Mouse (Mus musculus): ENCODE data around the gene Nfam1. TPM values are rescaled to one million over a fixed set of nuclear protein-coding genes. Genes with fewer than 3 reads are reported as not detected.

The Nfam1 gene
- total and polyA plus RNA-seq, 3 experiments: 7.4 to 10.5 TPM; not detected in 1

GRCm38 (mm10) chr15:82944479-82945195 lies 88.5 kb downstream of the Nfam1 start:
- no peaks in the 10 kb centered on the region; a peak in 1 of 4 replicates for H3K27me3 ChIP-seq (ENCODE audit: control insufficient read depth in 1 of 2, insufficient read depth in 2 of 2, low read length in 2 of 2)
- no peaks in the 10 kb centered on the region for H3K79me2 ChIP-seq (ENCODE audit: control insufficient read depth, insufficient read depth, low read length, poor library complexity)
- TF ChIP-seq NELFE (IDR thresholded peaks at IDR 0.05; ENCODE audit: low read depth, low read length): no peak
- no peak for TF ChIP-seq GABPA (IDR thresholded peaks at IDR 0.05; ENCODE audit: low read depth, low read length)
- TF ChIP-seq BHLHE40 (IDR thresholded peaks at IDR 0.05; ENCODE audit: borderline replicate concordance, low read depth, low read length): no peak
- no peak for TF ChIP-seq CHD2 (IDR thresholded peaks at IDR 0.05; ENCODE audit: low read length)
- no peak for TF ChIP-seq MEF2A (IDR thresholded peaks at IDR 0.05; ENCODE audit: extremely low read depth, insufficient replicate concordance, low read depth, low read length, poor library complexity, severe bottlenecking)
- TF ChIP-seq USF1 (IDR thresholded peaks at IDR 0.05; ENCODE audit: low read depth, low read length): no peak

More at GRCm38 (mm10) chr15:82944479-82945195, 88.5 kb downstream of the Nfam1 start:
- H3K4me1 ChIP-seq (ENCODE audit: control insufficient read depth in 1 of 2, insufficient read depth in 2 of 2, low read length in 2 of 2): no peaks in the 10 kb centered on the region
- DNase-seq (ENCODE audit: low read depth, low spot score): no peak
- H3K9me3 ChIP-seq (replicated peaks; ENCODE audit: insufficient read depth, low read length): no peaks in the 10 kb centered on the region
- no peak overlapping the region for H3K27ac ChIP-seq (ENCODE audit: control insufficient read depth, low read depth, low read length)
- no peak overlapping the region for H3K9ac ChIP-seq (ENCODE audit: control insufficient read depth, low read depth, low read length, poor library complexity, severe bottlenecking)
- H3K4me3 ChIP-seq (ENCODE audit: control insufficient read depth in 1 of 2, insufficient read depth in 1 of 2, low read depth in 2 of 2, low read length in 2 of 2): no peak overlapping the region
- H3K36me3 ChIP-seq (ENCODE audit: control insufficient read depth in 1 of 2, insufficient read depth in 2 of 2, low read length in 2 of 2): no peaks in the 10 kb centered on the region

Other genes with a start within 250 kb of the Nfam1 start
- gene Cyp2d26, start 239.0 kb downstream of the Nfam1 start, total RNA-seq (2012; rRNA removed): not detected in 2 replicates
- not detected for gene Cyp2d26, start 239.0 kb downstream of the Nfam1 start, polyA plus RNA-seq (2012; ENCODE audit: insufficient read depth in 1 of 2, insufficient read length in 2 of 2, low read depth in 1 of 2, low replicate concordance in 2 of 2, missing spikeins in 1 of 2)
- 84.9 and 91.8 TPM in 2 replicates for gene Tcf20, start 45.4 kb downstream of the Nfam1 start, total RNA-seq (2012; rRNA removed)
- gene Tcf20, start 45.4 kb downstream of the Nfam1 start, polyA plus RNA-seq (2012; ENCODE audit: insufficient read depth in 1 of 2, insufficient read length in 2 of 2, low read depth in 1 of 2, low replicate concordance in 2 of 2, missing spikeins in 1 of 2): 10 to 100 TPM; 34.7 to 92.0 TPM
- gene Serhl, start 56.2 kb upstream of the Nfam1 start, total RNA-seq (2012; rRNA removed): 19.5 and 19.6 TPM in 2 replicates
- gene Serhl, start 56.2 kb upstream of the Nfam1 start, polyA plus RNA-seq (2012; ENCODE audit: insufficient read depth in 1 of 2, insufficient read length in 2 of 2, low read depth in 1 of 2, low replicate concordance in 2 of 2, missing spikeins in 1 of 2): 10 to 100 TPM in 1 of 2 experiments, not detected in 1; 57.3 TPM
- gene Rrp7a, start 89.5 kb upstream of the Nfam1 start, total RNA-seq (2012; rRNA removed): 134 and 155 TPM in 2 replicates
- 100 to 1,000 TPM; 283 to 483 TPM for gene Rrp7a, start 89.5 kb upstream of the Nfam1 start, polyA plus RNA-seq (2012; ENCODE audit: insufficient read depth in 1 of 2, insufficient read length in 2 of 2, low read depth in 1 of 2, low replicate concordance in 2 of 2, missing spikeins in 1 of 2)
- 104 and 113 TPM in 2 replicates for gene Poldip3, start 116.1 kb upstream of the Nfam1 start, total RNA-seq (2012; rRNA removed)
- 100 to 1,000 TPM in 1 of 2 experiments, not detected in 1; 123 TPM for gene Poldip3, start 116.1 kb upstream of the Nfam1 start, polyA plus RNA-seq (2012; ENCODE audit: insufficient read depth in 1 of 2, insufficient read length in 2 of 2, low read depth in 1 of 2, low replicate concordance in 2 of 2, missing spikeins in 1 of 2)
- 20.8 and 22.6 TPM in 2 replicates for gene Cyb5r3, start 139.3 kb upstream of the Nfam1 start, total RNA-seq (2012; rRNA removed)
- 10 to 100 TPM in 1 of 2 experiments, not detected in 1; 67.0 TPM for gene Cyb5r3, start 139.3 kb upstream of the Nfam1 start, polyA plus RNA-seq (2012; ENCODE audit: insufficient read depth in 1 of 2, insufficient read length in 2 of 2, low read depth in 1 of 2, low replicate concordance in 2 of 2, missing spikeins in 1 of 2)
- not detected in 2 replicates for gene A4galt, start 218.5 kb upstream of the Nfam1 start, total RNA-seq (2012; rRNA removed)
- not detected for gene A4galt, start 218.5 kb upstream of the Nfam1 start, polyA plus RNA-seq (2012; ENCODE audit: insufficient read depth in 1 of 2, insufficient read length in 2 of 2, low read depth in 1 of 2, low replicate concordance in 2 of 2, missing spikeins in 1 of 2)